Mouse (Mus musculus) olfactory bulb, adult 2 months (tissue): ENCODE measurements around the gene Flot1.

Experiments
- CTCF ChIP-seq: fragments of 200-500 bp; IDR thresholded peaks from 2 replicates; pipeline ENCODE4 v1.5.1; 2012; ENCODE audit warnings: low read depth, mild to moderate bottlenecking, low read length, moderate library complexity; ENCODE audit not compliant: insufficient read depth
- POLR2A ChIP-seq: fragments of 200-500 bp; IDR thresholded peaks from 2 replicates; pipeline ENCODE4 v1.6.1; 2012; ENCODE audit warnings: mild to moderate bottlenecking, low read depth, low read length, moderate library complexity; ENCODE audit not compliant: insufficient read depth

DNA sequence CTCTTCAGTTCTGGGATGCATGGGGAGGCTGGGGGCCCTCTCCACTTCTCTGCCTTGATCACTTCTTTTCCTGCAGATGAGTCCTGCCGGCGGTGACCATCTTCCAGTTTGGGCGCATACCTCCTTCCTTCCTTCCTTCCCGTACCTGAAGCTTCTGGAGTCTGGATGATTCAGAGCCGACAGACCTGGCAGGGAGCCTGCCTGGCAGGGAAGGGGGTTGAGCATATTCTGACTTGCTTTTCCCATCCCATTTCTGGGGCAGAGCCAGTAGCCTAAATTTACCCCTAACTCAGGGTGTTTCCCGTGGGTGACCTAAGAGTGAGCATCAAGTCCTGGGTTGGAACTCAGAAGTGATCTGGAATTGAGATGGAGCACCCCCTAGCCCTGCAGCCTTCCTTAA lies 51.7 kb downstream of the Flot1 start:
- TF ChIP-seq CTCF = no peak
- TF ChIP-seq POLR2A = no peak
